Comparison of ENCODE assay signal across 12 mouse cellular contexts in genomic region chr4:41480254-41480653, GRCm38 (mm10). TPM values are rescaled to one million over a fixed set of nuclear protein-coding genes. Genes with fewer than 3 reads are reported as not detected.
DNase-seq lines count a peak whose midpoint lies in the region; ATAC-seq lines count a peak whose summit lies in the region.
"Had no signal": no experiment of that assay in that cellular context is flagged by ENCODE, and none has a peak within 500 bp of the region (broad histone marks: within the 10 kb centered on the region; RNA-seq: fewer than 3 reads in every experiment).

No protein-coding gene starts in this region.

- ATAC-seq in hindbrain, embryonic 15.5 days (ENCODE audit: low FRiP score, low read depth), result no peak
- ATAC-seq in hindbrain, embryonic 11.5 days (ENCODE audit: low FRiP score), result no peak
- ATAC-seq in intestine, embryonic 15.5 days, result no peak
- ATAC-seq in midbrain, embryonic 13.5 days, result no peak
- no peak for ATAC-seq in megakaryocyte progenitor cell, adult 5-6 weeks (replicated peaks; ENCODE audit: poor library complexity)

- no peak overlapping the region for H3K9ac ChIP-seq in hindbrain, embryonic 15.5 days
- no peak overlapping the region for H3K9ac ChIP-seq in hindbrain, embryonic 11.5 days (ENCODE audit: low read depth, low read length)
- H3K9ac ChIP-seq in intestine, embryonic 15.5 days, result no peak overlapping the region
- no peak overlapping the region for H3K9ac ChIP-seq in midbrain, embryonic 13.5 days (replicated peaks)

- H3K9me3 ChIP-seq in hindbrain, embryonic 15.5 days, result no peaks in the 10 kb centered on the region
- no peaks in the 10 kb centered on the region for H3K9me3 ChIP-seq in hindbrain, embryonic 11.5 days (ENCODE audit: control insufficient read depth, low read length)
- H3K9me3 ChIP-seq in intestine, embryonic 15.5 days, result no peaks in the 10 kb centered on the region
- no peaks in the 10 kb centered on the region for H3K9me3 ChIP-seq in midbrain, embryonic 13.5 days

- no peak overlapping the region for H3K4me2 ChIP-seq in hindbrain, embryonic 15.5 days
- no peak overlapping the region for H3K4me2 ChIP-seq in hindbrain, embryonic 11.5 days (replicated peaks; ENCODE audit: low read depth, low read length)
- H3K4me2 ChIP-seq in intestine, embryonic 15.5 days (replicated peaks), result no peak overlapping the region
- H3K4me2 ChIP-seq in midbrain, embryonic 13.5 days (replicated peaks), result no peak overlapping the region

- peaks cover 6% of the 10 kb centered on the region; the same call in 1 of the 2 replicates for H3K4me1 ChIP-seq in hindbrain, embryonic 15.5 days (replicated peaks)
- H3K4me1 ChIP-seq in hindbrain, embryonic 11.5 days (replicated peaks; ENCODE audit: control insufficient read depth, insufficient read depth, low read length), result no peaks in the 10 kb centered on the region
- peaks cover 12% of the 10 kb centered on the region for H3K4me1 ChIP-seq in intestine, embryonic 15.5 days (replicated peaks)
- no peaks in the 10 kb centered on the region; the same call in 1 of the 2 replicates for H3K4me1 ChIP-seq in midbrain, embryonic 13.5 days (replicated peaks)

- 0 out of 2 replicates have a peak overlapping the region, but pooled peaks have one; percentile 32 for H3K27ac ChIP-seq in hindbrain, embryonic 15.5 days (replicated peaks)
- no peak overlapping the region for H3K27ac ChIP-seq in hindbrain, embryonic 11.5 days (ENCODE audit: low read depth, low read length)
- peak overlapping the region; percentile 34; the same call in 1 of the 2 replicates for H3K27ac ChIP-seq in intestine, embryonic 15.5 days
- no peak overlapping the region for H3K27ac ChIP-seq in midbrain, embryonic 13.5 days
- H3K27ac ChIP-seq: macrophage had no signal

- no peak overlapping the region for H3K4me3 ChIP-seq in hindbrain, embryonic 15.5 days
- no peak overlapping the region for H3K4me3 ChIP-seq in hindbrain, embryonic 11.5 days (ENCODE audit: low read depth, low read length)
- no peak overlapping the region for H3K4me3 ChIP-seq in intestine, embryonic 15.5 days (replicated peaks)
- H3K4me3 ChIP-seq in midbrain, embryonic 13.5 days (replicated peaks), result no peak overlapping the region

- 69% methylated on average over 8 of the region's 8 CpGs for WGBS in hindbrain, embryonic 15.5 days
- WGBS in hindbrain, embryonic 11.5 days, result 87% methylated on average over 8 of the region's 8 CpGs
- 70% methylated on average over 8 of the region's 8 CpGs for WGBS in intestine, embryonic 15.5 days
- 87% methylated on average over 8 of the region's 8 CpGs for WGBS in midbrain, embryonic 13.5 days

- no peaks in the 10 kb centered on the region for H3K27me3 ChIP-seq in hindbrain, embryonic 15.5 days
- no peaks in the 10 kb centered on the region for H3K27me3 ChIP-seq in hindbrain, embryonic 11.5 days (ENCODE audit: control insufficient read depth, insufficient read depth, low read length)
- H3K27me3 ChIP-seq in intestine, embryonic 15.5 days (replicated peaks), result no peaks in the 10 kb centered on the region
- H3K27me3 ChIP-seq in midbrain, embryonic 13.5 days, result no peaks in the 10 kb centered on the region

- H3K36me3 ChIP-seq in hindbrain, embryonic 15.5 days, result peaks cover 10% of the 10 kb centered on the region; the same call in 1 of the 2 replicates
- no peaks in the 10 kb centered on the region for H3K36me3 ChIP-seq in hindbrain, embryonic 11.5 days (ENCODE audit: control insufficient read depth, insufficient read depth, low read length)
- no peaks in the 10 kb centered on the region for H3K36me3 ChIP-seq in intestine, embryonic 15.5 days
- H3K36me3 ChIP-seq in midbrain, embryonic 13.5 days, result peaks cover 19% of the 10 kb centered on the region

- DNase-seq in hindbrain, embryonic 11.5 days (ENCODE audit: low spot score), result no peak
- peak; percentile 11 for DNase-seq in NIH3T3 (ENCODE audit: low read depth)
- DNase-seq in gastrocnemius, adult 18-20 months (ENCODE audit: low spot score), result peak; percentile 90
- no peak for DNase-seq in embryo, embryonic 9.5 days (ENCODE audit: extremely low spot score)
- DNase-seq: thymus, postnatal 25 days had no signal

RNA-seq across cellular contexts. Expression of gene Nudt2, which starts 15.3 kb away (rescaled TPM):
- polyA plus RNA-seq in hindbrain, embryonic 15.5 days (2015; fragmentation: Nextera tagmentation; extraction: Ambion mirVana), result 68.3 and 76.0 TPM in 2 replicates
- 67.7 and 70.3 TPM in 2 replicates for polyA plus RNA-seq in hindbrain, embryonic 11.5 days (2014; fragmentation: Nextera tagmentation; extraction: Ambion mirVana)
- 10 to 100 TPM; 26.5 to 28.8 TPM for total RNA-seq in gastrocnemius, adult 18-20 months (2021)
- polyA plus RNA-seq in intestine, embryonic 15.5 days (2015; fragmentation: Nextera tagmentation; extraction: Ambion mirVana), result 61.4 and 62.3 TPM in 2 replicates
- 62.0 and 62.7 TPM in 2 replicates for polyA plus RNA-seq in midbrain, embryonic 13.5 days (2015; fragmentation: Nextera tagmentation; extraction: Ambion mirVana)
- 28.7 and 29.6 TPM in 2 replicates for total RNA-seq in megakaryocyte progenitor cell, adult 5-6 weeks (2015)
- 23.3 and 28.1 TPM in 2 replicates for total RNA-seq in megakaryocyte progenitor cell, adult 5-6 weeks (2017)

RNA-seq across cellular contexts. Expression of gene Kif24, which starts 15.6 kb away (rescaled TPM):
- polyA plus RNA-seq in hindbrain, embryonic 15.5 days (2015; fragmentation: Nextera tagmentation; extraction: Ambion mirVana), result 2.9 and 4.1 TPM in 2 replicates
- polyA plus RNA-seq in hindbrain, embryonic 11.5 days (2014; fragmentation: Nextera tagmentation; extraction: Ambion mirVana), result 10.4 and 11.9 TPM in 2 replicates
- total RNA-seq in gastrocnemius, adult 18-20 months (2021), result under 1 TPM; 0.21 to 0.32 TPM
- polyA plus RNA-seq in intestine, embryonic 15.5 days (2015; fragmentation: Nextera tagmentation; extraction: Ambion mirVana), result 5.2 and 6.8 TPM in 2 replicates
- polyA plus RNA-seq in midbrain, embryonic 13.5 days (2015; fragmentation: Nextera tagmentation; extraction: Ambion mirVana), result 5.2 and 6.3 TPM in 2 replicates
- 18.7 and 26.8 TPM in 2 replicates for total RNA-seq in megakaryocyte progenitor cell, adult 5-6 weeks (2015)
- 14.3 and 16.2 TPM in 2 replicates for total RNA-seq in megakaryocyte progenitor cell, adult 5-6 weeks (2017)

RNA-seq across cellular contexts. Expression of gene AI464131, which starts 22.6 kb away (rescaled TPM):
- polyA plus RNA-seq in hindbrain, embryonic 15.5 days (2015; fragmentation: Nextera tagmentation; extraction: Ambion mirVana), result 11.2 and 14.0 TPM in 2 replicates
- 8.3 and 10.9 TPM in 2 replicates for polyA plus RNA-seq in hindbrain, embryonic 11.5 days (2014; fragmentation: Nextera tagmentation; extraction: Ambion mirVana)
- total RNA-seq in gastrocnemius, adult 18-20 months (2021), result 10 to 100 TPM; 57.2 to 76.3 TPM
- polyA plus RNA-seq in intestine, embryonic 15.5 days (2015; fragmentation: Nextera tagmentation; extraction: Ambion mirVana), result 8.1 and 9.4 TPM in 2 replicates
- 5.5 and 5.7 TPM in 2 replicates for polyA plus RNA-seq in midbrain, embryonic 13.5 days (2015; fragmentation: Nextera tagmentation; extraction: Ambion mirVana)
- not detected in 2 replicates for total RNA-seq in megakaryocyte progenitor cell, adult 5-6 weeks (2015)
- total RNA-seq in megakaryocyte progenitor cell, adult 5-6 weeks (2017), result 0.12 TPM in 1 of 2 replicates, not detected in the other
- total RNA-seq: neutrophil, adult 5-6 weeks had no signal

RNA-seq across cellular contexts. Expression of gene 1110017D15Rik, which starts 36.9 kb away (rescaled TPM):
- polyA plus RNA-seq in hindbrain, embryonic 15.5 days (2015; fragmentation: Nextera tagmentation; extraction: Ambion mirVana), result 17.0 and 19.3 TPM in 2 replicates
- polyA plus RNA-seq in hindbrain, embryonic 11.5 days (2014; fragmentation: Nextera tagmentation; extraction: Ambion mirVana), result 12.7 and 14.3 TPM in 2 replicates
- total RNA-seq in gastrocnemius, adult 18-20 months (2021), result not detected
- polyA plus RNA-seq in intestine, embryonic 15.5 days (2015; fragmentation: Nextera tagmentation; extraction: Ambion mirVana), result 0.28 and 0.55 TPM in 2 replicates
- 8.3 and 8.5 TPM in 2 replicates for polyA plus RNA-seq in midbrain, embryonic 13.5 days (2015; fragmentation: Nextera tagmentation; extraction: Ambion mirVana)
- total RNA-seq in megakaryocyte progenitor cell, adult 5-6 weeks (2015), result not detected in 2 replicates
- not detected in 2 replicates for total RNA-seq in megakaryocyte progenitor cell, adult 5-6 weeks (2017)
- total RNA-seq: ES-E14; neutrophil, adult 5-6 weeks had no signal

Comparison
In these comparisons a context has a peak if more than half of its experiments do, and no peak if none do; other contexts are left out.
1. H3K27ac ChIP-seq: peak in hindbrain, embryonic 15.5 days (single experiment) and intestine, embryonic 15.5 days (single experiment); none in hindbrain, embryonic 11.5 days (single experiment) and midbrain, embryonic 13.5 days (single experiment).
2. DNase-seq: peak in NIH3T3 (single experiment) and gastrocnemius, adult 18-20 months (single experiment); none in hindbrain, embryonic 11.5 days (single experiment) and embryo, embryonic 9.5 days (single experiment).